Mouse (Mus musculus): ENCODE data around the gene Gm17428. TPM values are rescaled to one million over a fixed set of nuclear protein-coding genes. Genes with fewer than 3 reads are reported as not detected.

Gm17428 gene
- polyA plus RNA-seq, 1 experiment from 2014 or later, result not detected

MicroRNAs within 50 kb of the gene (microRNA counts, 519-probe panel; counts per million panel counts)
- microRNA mmu-miR-208a (342 counts per million, percentile 67 among the panel's probes with 10 or more counts), microRNA mmu-miR-208b (342 counts per million, percentile 67 among the panel's probes with 10 or more counts)

Small RNA genes within 50 kb of the gene (microRNA-seq; reads per million reads assigned to microRNA genes)
- gene Mir208a (9.4 reads per million, percentile 22 among the genes with 10 or more reads in this experiment), gene Mir208b (50.0 reads per million, percentile 43 among the genes with 10 or more reads in this experiment)

Other genes starting within 250 kb of the Gm17428 start
- 3.1 and 3.7 TPM in 2 replicates for gene Slc7a8, start 195.0 kb upstream of the Gm17428 start, polyA plus RNA-seq (2016; fragmentation: Nextera tagmentation; extraction: Ambion mirVana)
- gene Rnf212b, start 162.8 kb upstream of the Gm17428 start, polyA plus RNA-seq (2016; fragmentation: Nextera tagmentation; extraction: Ambion mirVana), result not detected in 2 replicates
- gene Homez, start 106.0 kb upstream of the Gm17428 start, polyA plus RNA-seq (2016; fragmentation: Nextera tagmentation; extraction: Ambion mirVana), result 15.7 and 16.6 TPM in 2 replicates
- gene Ppp1r3e, start 99.4 kb upstream of the Gm17428 start, polyA plus RNA-seq (2016; fragmentation: Nextera tagmentation; extraction: Ambion mirVana), result 1.1 and 1.4 TPM in 2 replicates
- gene Bcl2l2, start 93.6 kb upstream of the Gm17428 start, polyA plus RNA-seq (2016; fragmentation: Nextera tagmentation; extraction: Ambion mirVana), result 3.8 and 4.1 TPM in 2 replicates
- gene Gm20521, start 93.5 kb upstream of the Gm17428 start, polyA plus RNA-seq (2016; fragmentation: Nextera tagmentation; extraction: Ambion mirVana), result not detected in 2 replicates
- gene Pabpn1, start 84.4 kb upstream of the Gm17428 start, polyA plus RNA-seq (2016; fragmentation: Nextera tagmentation; extraction: Ambion mirVana), result 214 and 236 TPM in 2 replicates
- gene Slc22a17, start 63.8 kb upstream of the Gm17428 start, polyA plus RNA-seq (2016; fragmentation: Nextera tagmentation; extraction: Ambion mirVana), result 126 and 131 TPM in 2 replicates
- gene Efs, start 50.8 kb upstream of the Gm17428 start, polyA plus RNA-seq (2016; fragmentation: Nextera tagmentation; extraction: Ambion mirVana), result 29.1 and 31.2 TPM in 2 replicates
- gene Il25, start 44.2 kb upstream of the Gm17428 start, polyA plus RNA-seq (2016; fragmentation: Nextera tagmentation; extraction: Ambion mirVana), result 0.19 and 0.48 TPM in 2 replicates
- 6.7 and 7.2 TPM in 2 replicates for gene Cmtm5, start 40.7 kb upstream of the Gm17428 start, polyA plus RNA-seq (2016; fragmentation: Nextera tagmentation; extraction: Ambion mirVana)
- 2.9 and 3.8 TPM in 2 replicates for gene Myh6, start 10.0 kb upstream of the Gm17428 start, polyA plus RNA-seq (2016; fragmentation: Nextera tagmentation; extraction: Ambion mirVana)
- 7.0 and 11.3 TPM in 2 replicates for gene Myh7, start 17.7 kb downstream of the Gm17428 start, polyA plus RNA-seq (2016; fragmentation: Nextera tagmentation; extraction: Ambion mirVana)
- 64.1 and 69.1 TPM in 2 replicates for gene Ngdn, start 38.5 kb downstream of the Gm17428 start, polyA plus RNA-seq (2016; fragmentation: Nextera tagmentation; extraction: Ambion mirVana)
- 29.4 and 34.4 TPM in 2 replicates for gene Zfhx2, start 115.4 kb downstream of the Gm17428 start, polyA plus RNA-seq (2016; fragmentation: Nextera tagmentation; extraction: Ambion mirVana)
- gene Thtpa, start 117.9 kb downstream of the Gm17428 start, polyA plus RNA-seq (2016; fragmentation: Nextera tagmentation; extraction: Ambion mirVana), result 25.7 and 26.5 TPM in 2 replicates
- gene Ap1g2, start 129.7 kb downstream of the Gm17428 start, polyA plus RNA-seq (2016; fragmentation: Nextera tagmentation; extraction: Ambion mirVana), result 7.6 and 12.0 TPM in 2 replicates
- 12.3 and 13.8 TPM in 2 replicates for gene Jph4, start 140.0 kb downstream of the Gm17428 start, polyA plus RNA-seq (2016; fragmentation: Nextera tagmentation; extraction: Ambion mirVana)
- gene Dhrs2, start 245.1 kb downstream of the Gm17428 start, polyA plus RNA-seq (2016; fragmentation: Nextera tagmentation; extraction: Ambion mirVana), result 0.15 and 0.51 TPM in 2 replicates

Data from neural tube, embryonic 12.5 days (tissue).